Mouse (Mus musculus) small intestine, adult 2 months (tissue): ENCODE data around the gene Tbc1d8. TPM values are rescaled to one million over a fixed set of nuclear protein-coding genes. Genes with fewer than 3 reads are reported as not detected.

Experiments
- H3K27ac ChIP-seq: fragments of 200-500 bp; 2 replicates; pipeline ENCODE4 v1.5.1; 2012; ENCODE audit warnings: low read depth, low read length, control low read depth, inconsistent platforms; ENCODE audit not compliant: insufficient read depth
- H3K27me3 ChIP-seq: fragments of 200-500 bp; 2 replicates; pipeline ENCODE4 v1.6.1; 2012; ENCODE audit warnings: mild to moderate bottlenecking, moderate library complexity, low read length, inconsistent platforms; ENCODE audit not compliant: control insufficient read depth, insufficient read depth
- H3K36me3 ChIP-seq: fragments of 200-500 bp; 2 replicates; pipeline ENCODE4 v1.6.1; 2012; ENCODE audit warnings: mild to moderate bottlenecking, low read length, control low read depth, inconsistent platforms; ENCODE audit not compliant: control insufficient read depth, insufficient read depth
- H3K4me1 ChIP-seq: fragments of 200-500 bp; 2 replicates; pipeline ENCODE4 v1.6.1; 2012; ENCODE audit warnings: low read length, inconsistent platforms, mixed read lengths; ENCODE audit not compliant: control insufficient read depth, insufficient read depth, insufficient read length
- H3K4me3 ChIP-seq: fragments of 200-500 bp; 2 replicates; pipeline ENCODE4 v1.5.1; 2012; ENCODE audit warnings: low read depth, mild to moderate bottlenecking, control low read depth, inconsistent platforms, low read length, moderate library complexity
- CTCF ChIP-seq: fragments of 200-500 bp; IDR thresholded peaks from 2 replicates; pipeline ENCODE4 v1.5.1; 2012; ENCODE audit warnings: low read depth, mild to moderate bottlenecking, control low read depth, inconsistent platforms, low read length, moderate library complexity, mixed read lengths; ENCODE audit not compliant: insufficient replicate concordance, insufficient read length; ENCODE audit errors: extremely low read depth
- POLR2A ChIP-seq: fragments of 200-500 bp; IDR thresholded peaks from 2 replicates; pipeline ENCODE4 v1.6.1; 2012; ENCODE audit warnings: low read depth, mild to moderate bottlenecking, control low read depth, inconsistent platforms, low read length, moderate library complexity
- WGBS: fragments of 180-500 bp; shearing (Covaris S2); methylation state at CpG from one replicate; pipeline ENCODE4 v1.1.7; 2018; 5-methylcytosine and 5-hydroxymethylcytosine counted together
- polyA plus RNA-seq: library from polyadenylated mRNA; depleted of rRNA; stranded (reverse); fragments of >200 nt; gene quantifications from 2 replicates; pipeline ENCODE4 v1.2.3, GENCODE M21; 2012

Tbc1d8 gene
- polyA plus RNA-seq, 1 experiment = 13.1 TPM

GRCm38 (mm10) chr1:39410085-39410821 lies 68.3 kb downstream of the Tbc1d8 start:
- WGBS = 78% methylated on average over 19 of the region's 19 CpGs
- Histone ChIP-seq H3K36me3 (0 out of 2 replicates have a peak, but pooled peaks cover 2% of the 10 kb centered on the region), H3K4me3 (no peak overlapping the region), H3K27ac (no peak overlapping the region), H3K4me1 (no peaks in the 10 kb centered on the region), H3K27me3 (no peaks in the 10 kb centered on the region)
- no peak for TF ChIP-seq POLR2A

- no peak overlapping the region for H3K4me3 ChIP-seq
- no peaks in the 10 kb centered on the region for H3K27me3 ChIP-seq
- H3K27ac ChIP-seq = 0 out of 2 replicates have a peak overlapping the region, but pooled peaks have one; percentile 13
- TF ChIP-seq CTCF (no peak), POLR2A (no peak)
- H3K36me3 ChIP-seq = 0 out of 2 replicates have a peak, but pooled peaks cover 3% of the 10 kb centered on the region
- WGBS = 43% methylated on average over 7 of the region's 7 CpGs
- H3K4me1 ChIP-seq = no peaks in the 10 kb centered on the region
Observed at GRCm38 (mm10) chr1:39408668-39409067, 69.9 kb downstream of the Tbc1d8 start.

GRCm38 (mm10) chr1:39408123-39408522 lies 70.4 kb downstream of the Tbc1d8 start:
- Histone ChIP-seq H3K27me3 (no peaks in the 10 kb centered on the region), H3K4me1 (no peaks in the 10 kb centered on the region), H3K36me3 (0 out of 2 replicates have a peak, but pooled peaks cover 3% of the 10 kb centered on the region), H3K27ac (no peak overlapping the region), H3K4me3 (no peak overlapping the region)
- 77% methylated on average over 6 of the region's 6 CpGs for WGBS
- TF ChIP-seq CTCF (no peak), POLR2A (no peak)

GRCm38 (mm10) chr1:39407108-39407507 lies 71.4 kb downstream of the Tbc1d8 start:
- 73% methylated on average over 4 of the region's 4 CpGs for WGBS
- Histone ChIP-seq H3K27ac (no peak overlapping the region), H3K4me1 (no peaks in the 10 kb centered on the region), H3K36me3 (peaks cover 7% of the 10 kb centered on the region), H3K4me3 (no peak overlapping the region), H3K27me3 (no peaks in the 10 kb centered on the region)
- TF ChIP-seq CTCF (no peak), POLR2A (no peak)

DNA sequence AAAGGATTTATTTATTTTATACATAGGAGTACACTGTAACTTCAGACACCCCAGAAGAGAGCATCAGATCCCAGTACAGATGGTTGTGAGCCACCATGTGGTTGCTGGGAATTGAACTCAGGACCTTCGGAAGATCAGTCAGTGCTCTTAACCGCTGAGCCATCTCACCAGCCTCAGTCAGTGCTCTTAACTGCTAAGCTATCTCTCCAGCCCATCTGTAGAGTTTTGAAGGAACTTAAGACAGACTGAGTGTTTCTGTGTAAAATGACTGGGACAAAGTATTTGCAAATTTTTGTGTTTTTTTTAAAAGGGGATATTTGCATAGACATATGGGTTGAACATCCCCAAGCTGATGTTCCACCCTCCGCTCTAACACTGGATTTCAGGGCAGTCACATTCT lies 78.4 kb downstream of the Tbc1d8 start:
- H3K27ac ChIP-seq = no peak overlapping the region
- 96% methylated on average over 3 of the region's 3 CpGs for WGBS
- no peaks in the 10 kb centered on the region for H3K4me1 ChIP-seq
- H3K4me3 ChIP-seq = no peak overlapping the region
- peaks cover 5% of the 10 kb centered on the region for H3K36me3 ChIP-seq
- H3K27me3 ChIP-seq = no peaks in the 10 kb centered on the region
- TF ChIP-seq POLR2A (no peak), CTCF (no peak)

DNA sequence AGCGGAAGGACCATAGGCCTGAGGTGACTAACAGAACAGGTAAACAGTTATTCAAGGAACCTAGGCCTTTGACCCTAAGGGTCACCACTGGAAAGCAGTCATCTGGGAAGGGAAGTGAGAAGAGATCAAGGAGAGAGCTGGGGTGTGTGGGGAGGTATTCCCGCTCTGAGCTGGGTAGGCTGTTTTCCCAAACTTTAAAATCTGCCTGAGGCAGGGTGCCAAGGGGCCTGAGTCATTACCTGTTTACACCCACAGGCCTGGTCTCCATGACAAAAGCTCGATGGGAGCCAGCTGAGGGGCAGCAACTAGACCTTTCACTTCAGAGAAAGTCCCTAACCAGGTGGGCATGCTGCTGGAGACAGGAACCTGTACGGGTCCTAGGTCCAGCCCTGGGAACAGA lies 79.3 kb downstream of the Tbc1d8 start:
- peaks cover 4% of the 10 kb centered on the region for H3K36me3 ChIP-seq
- no peaks in the 10 kb centered on the region for H3K4me1 ChIP-seq
- no peaks in the 10 kb centered on the region for H3K27me3 ChIP-seq
- no peak overlapping the region for H3K27ac ChIP-seq
- WGBS = 69% methylated on average over 4 of the region's 4 CpGs
- TF ChIP-seq CTCF (no peak), POLR2A (no peak)
- H3K4me3 ChIP-seq = no peak overlapping the region

- no peak for TF ChIP-seq POLR2A
- TF ChIP-seq CTCF = no peak
- Histone ChIP-seq H3K27ac (no peak overlapping the region), H3K36me3 (peaks cover 4% of the 10 kb centered on the region), H3K4me1 (no peaks in the 10 kb centered on the region), H3K27me3 (no peaks in the 10 kb centered on the region), H3K4me3 (no peak overlapping the region)
- 84% methylated on average over 6 of the region's 6 CpGs for WGBS
Observed at GRCm38 (mm10) chr1:39398284-39398683, 80.3 kb downstream of the Tbc1d8 start.
